Mouse (Mus musculus): ENCODE results near the gene Tnrc6b. TPM values are rescaled to one million over a fixed set of nuclear protein-coding genes. Genes with fewer than 3 reads are reported as not detected.
A peak's percentile ranks its signal among the peaks of the same experiment; 100 is the strongest.
"Not testable (repeated sequence)": the region's sequence is repeated elsewhere in the genome, so short reads cannot be mapped to it uniquely, and the experiment has no call there.

Gene Tnrc6b
- total RNA-seq, 2 experiments from 2014 or later, result 101 to 102 TPM

- no peak for DNase-seq (ENCODE audit: low spot score in 2 of 2)
These were observed 128.7 kb downstream of the Tnrc6b start for GRCm38 (mm10) chr15:80839653-80840420.

- DNase-seq (ENCODE audit: low spot score in 2 of 2), result no peak
These were observed 133.1 kb downstream of the Tnrc6b start for GRCm38 (mm10) chr15:80844262-80844661.

- no peak for DNase-seq (ENCODE audit: low spot score in 2 of 2)
These were observed 133.8 kb downstream of the Tnrc6b start for GRCm38 (mm10) chr15:80844926-80845325.

GRCm38 (mm10) chr15:80850004-80850403 is 138.9 kb downstream of the Tnrc6b start:
- DNase-seq (ENCODE audit: low spot score in 2 of 2), result peak in 1 of 2 experiments; percentile 15

- no peak for DNase-seq (ENCODE audit: low spot score in 2 of 2)
These were observed 139.8 kb downstream of the Tnrc6b start for GRCm38 (mm10) chr15:80850682-80851475.

GRCm38 (mm10) chr15:80852122-80852521 is 141.0 kb downstream of the Tnrc6b start:
- DNase-seq (ENCODE audit: low spot score in 2 of 2), result no peak

- DNase-seq (ENCODE audit: low spot score in 2 of 2), result not testable (repeated sequence)
These were observed 141.4 kb downstream of the Tnrc6b start for GRCm38 (mm10) chr15:80852527-80852926.

- no peak for DNase-seq (ENCODE audit: low spot score in 2 of 2)
These were observed 148.3 kb downstream of the Tnrc6b start for GRCm38 (mm10) chr15:80859366-80859765.

GRCm38 (mm10) chr15:80861302-80861701 is 150.2 kb downstream of the Tnrc6b start:
- DNase-seq (ENCODE audit: low spot score in 2 of 2), result no peak

GRCm38 (mm10) chr15:80862027-80862426 is 150.9 kb downstream of the Tnrc6b start:
- DNase-seq (ENCODE audit: low spot score in 2 of 2), result no peak

- not testable (repeated sequence) for DNase-seq (ENCODE audit: low spot score in 2 of 2)
These were observed 157.5 kb downstream of the Tnrc6b start for GRCm38 (mm10) chr15:80868603-80869002.

- DNase-seq (ENCODE audit: low spot score in 2 of 2), result no peak
These were observed 163.6 kb downstream of the Tnrc6b start for GRCm38 (mm10) chr15:80874726-80875125.

GRCm38 (mm10) chr15:80876231-80876630 is 165.1 kb downstream of the Tnrc6b start:
- peak; percentile 18 to 38 for DNase-seq (ENCODE audit: low spot score in 2 of 2)

GRCm38 (mm10) chr15:80884095-80884494 is 173.0 kb downstream of the Tnrc6b start:
- DNase-seq (ENCODE audit: low spot score in 2 of 2), result peak; percentile 47 to 63

GRCm38 (mm10) chr15:80886361-80887156 is 175.4 kb downstream of the Tnrc6b start:
- DNase-seq (ENCODE audit: low spot score in 2 of 2), result no peak

GRCm38 (mm10) chr15:80892341-80892740 is 181.2 kb downstream of the Tnrc6b start:
- no peak for DNase-seq (ENCODE audit: low spot score in 2 of 2)

- no peak for DNase-seq (ENCODE audit: low spot score in 2 of 2)
These were observed 185.6 kb downstream of the Tnrc6b start for GRCm38 (mm10) chr15:80896741-80897140.

- DNase-seq (ENCODE audit: low spot score in 2 of 2), result no peak
These were observed 186.8 kb downstream of the Tnrc6b start for GRCm38 (mm10) chr15:80897911-80898310.

GRCm38 (mm10) chr15:80899806-80900205 is 188.7 kb downstream of the Tnrc6b start:
- no peak for DNase-seq (ENCODE audit: low spot score in 2 of 2)

GRCm38 (mm10) chr15:80901806-80902513 is 190.8 kb downstream of the Tnrc6b start:
- peak; percentile 10 to 44 for DNase-seq (ENCODE audit: low spot score in 2 of 2)

GRCm38 (mm10) chr15:80904776-80905175 is 193.7 kb downstream of the Tnrc6b start:
- not testable (repeated sequence) for DNase-seq (ENCODE audit: low spot score in 2 of 2)

Measured in left cerebral cortex, adult 18-20 months (tissue).